Mouse (Mus musculus): Measurements from ENCODE around the gene Slc4a10.

- TF ChIP-seq CTCF (IDR thresholded peaks at IDR 0.05; ENCODE audit: low read depth, low read length) (no peak), POLR2A (IDR thresholded peaks at IDR 0.05; ENCODE audit: borderline replicate concordance, low read depth, low read length) (no peak)
These were observed at the start of gene Slc4a10 for GRCm38 (mm10) chr2:62046421-62046845.
